Mouse (Mus musculus): ENCODE measurements around the gene Frem1. TPM values are rescaled to one million over a fixed set of nuclear protein-coding genes. Genes with fewer than 3 reads are reported as not detected.
A peak's percentile ranks its signal among the peaks of the same experiment; 100 is the strongest.

Frem1 gene
- total RNA-seq, 2 experiments from 2014 or later = 2.0 to 2.5 TPM

- no peak for DNase-seq (ENCODE audit: low spot score in 2 of 2)
- intact Hi-C loops (cut with DNase I) = no loop called here
Observed at GRCm38 (mm10) chr4:82856986-82857385, 195.2 kb downstream of the Frem1 start.

- DNase-seq (ENCODE audit: low spot score in 2 of 2) = peak in 1 of 2 experiments; percentile 55
- intact Hi-C loops (cut with DNase I) = loop anchor here (5.0 kb wide), 1 partner anchor 78 kb away; no protein-coding TSS in a partner anchor
Observed at GRCm38 (mm10) chr4:82853809-82854208, 198.3 kb downstream of the Frem1 start.

- intact Hi-C loops (cut with DNase I) = no loop called here
- no peak for DNase-seq (ENCODE audit: low spot score in 2 of 2)
Observed at GRCm38 (mm10) chr4:82848552-82849234, 203.4 kb downstream of the Frem1 start.

Other genes with a start within 250 kb of the Frem1 start
- 10 to 100 TPM; 58.9 to 64.4 TPM for gene Zdhhc21, start 192.4 kb downstream of the Frem1 start, total RNA-seq (2021)
- under 1 TPM in 1 of 2 experiments, not detected in 1; 0.41 TPM for gene Cer1, start 167.2 kb downstream of the Frem1 start, total RNA-seq (2021)

Measured in left cerebral cortex, postnatal 25 days (tissue).